Mouse (Mus musculus): ENCODE results near the gene Isy1.

Isy1 gene

DNA sequence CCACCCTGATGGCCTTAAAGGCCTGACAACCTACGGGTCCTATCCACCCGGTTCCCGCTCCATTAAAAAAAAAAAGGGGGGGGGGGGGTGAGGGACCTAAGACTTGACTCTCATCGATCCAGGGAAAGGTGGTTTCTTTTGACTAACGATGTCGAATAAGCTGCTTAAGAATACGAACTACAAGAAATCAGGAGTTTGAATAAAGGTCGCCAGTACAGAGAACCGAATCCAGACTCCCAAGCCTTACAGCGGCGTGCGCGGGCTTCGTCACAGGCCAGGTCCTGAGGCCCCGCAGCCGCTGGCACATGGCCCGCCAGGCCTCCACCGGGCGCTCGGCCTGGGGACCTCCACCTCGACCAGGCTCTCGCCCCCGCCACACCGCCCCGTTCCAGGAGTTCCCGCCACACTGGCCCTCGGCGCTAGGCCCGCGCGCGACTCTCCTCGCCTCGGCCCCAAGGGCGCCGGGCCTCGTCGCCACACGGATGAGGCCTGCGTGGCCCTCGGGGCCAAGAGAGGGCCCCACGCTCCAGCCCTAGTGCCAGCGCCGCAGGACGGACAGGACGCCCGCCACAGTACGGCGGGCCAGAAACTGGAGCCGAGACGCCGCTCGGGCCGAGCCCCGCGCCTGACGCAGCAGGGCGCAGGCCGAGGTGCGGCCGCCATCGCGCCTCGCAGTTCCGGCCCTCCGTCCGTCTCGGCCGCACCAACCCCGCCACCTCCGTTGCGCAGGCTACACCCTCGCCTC lies 11.7 kb upstream of the Isy1 start:
- DNase-seq (ENCODE audit: low spot score in 2 of 2), result no peak

GRCm38 (mm10) chr6:87849780-87850154 lies 11.2 kb upstream of the Isy1 start:
- DNase-seq (ENCODE audit: low spot score in 2 of 2), result no peak

DNA sequence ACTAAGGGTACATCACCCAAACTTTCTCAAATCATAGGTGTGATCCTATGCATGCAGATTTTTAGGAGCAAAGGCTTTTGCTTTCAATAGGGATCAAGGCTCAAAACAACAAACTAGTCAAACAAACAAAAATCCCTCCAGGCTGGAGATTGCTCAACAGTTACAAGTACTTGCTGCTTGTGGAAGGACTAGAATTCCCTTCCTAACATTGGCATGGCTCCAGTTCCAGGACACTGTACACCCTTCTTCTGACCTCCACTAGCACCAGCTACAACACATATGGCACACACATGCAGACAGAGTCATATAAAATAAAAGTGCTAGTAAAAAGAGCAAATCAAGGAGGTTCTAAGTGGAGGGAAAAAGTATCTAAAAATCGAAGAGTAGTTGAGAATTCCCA lies 8.2 kb upstream of the Isy1 start:
- DNase-seq (ENCODE audit: low spot score in 2 of 2), result no peak

DNA sequence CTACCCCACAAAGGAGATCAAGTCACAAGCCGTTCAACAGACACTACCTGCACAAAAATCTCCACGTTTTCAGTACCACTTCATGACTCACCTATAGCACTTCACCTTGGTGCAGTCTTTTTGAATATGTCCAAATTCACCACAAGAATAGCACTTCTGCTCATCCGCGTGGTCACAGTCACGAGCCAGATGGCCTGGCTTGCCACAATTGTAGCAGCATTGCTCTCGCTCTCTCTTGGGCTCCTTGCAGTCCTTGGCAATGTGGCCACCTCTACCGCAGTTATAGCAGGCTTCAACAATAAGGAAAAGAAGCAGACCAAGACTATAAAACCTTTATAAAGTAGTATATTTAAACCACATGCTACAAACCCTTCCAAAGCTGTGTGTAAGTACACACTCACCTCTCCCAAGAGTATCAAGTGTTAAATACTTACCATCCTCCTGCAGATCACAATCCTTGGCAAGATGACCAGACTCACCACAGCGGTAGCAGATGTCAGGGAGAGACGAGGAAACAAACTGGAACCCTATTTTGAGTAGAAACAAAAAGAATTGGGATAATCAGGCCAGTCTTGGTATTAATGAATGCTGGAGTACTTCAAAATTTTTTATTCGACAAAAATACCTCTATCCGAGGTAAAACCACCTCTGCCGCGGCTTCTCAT lies 6.6 kb upstream of the Isy1 start:
- DNase-seq (ENCODE audit: low spot score in 2 of 2), result no peak

- no peak for DNase-seq (ENCODE audit: low spot score in 2 of 2)
Measured at GRCm38 (mm10) chr6:87842254-87842653, 3.7 kb upstream of the Isy1 start.

DNA sequence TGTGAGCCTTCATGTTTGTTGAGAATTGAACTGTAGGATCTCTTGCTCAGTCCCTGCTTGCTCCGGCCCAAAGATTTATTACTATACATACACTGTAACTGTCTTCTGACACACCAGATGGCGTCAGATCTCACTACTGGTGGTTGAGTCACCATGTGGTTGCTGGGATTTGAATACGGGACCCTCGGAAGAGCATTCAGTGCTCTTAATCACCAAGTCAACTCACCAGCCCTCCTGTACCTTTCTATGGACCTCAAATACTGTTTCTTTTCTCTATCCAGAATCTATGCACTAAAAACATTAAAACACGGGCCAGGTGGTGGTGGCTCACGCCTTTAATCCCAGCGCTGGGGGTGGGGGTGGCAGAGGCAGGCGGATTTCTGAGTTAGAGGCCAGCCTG lies 3.0 kb upstream of the Isy1 start:
- no peak for DNase-seq (ENCODE audit: low spot score in 2 of 2)

- DNase-seq (ENCODE audit: low spot score in 2 of 2), result no peak
Measured at GRCm38 (mm10) chr6:87839797-87840341, 1.3 kb upstream of the Isy1 start.

DNA sequence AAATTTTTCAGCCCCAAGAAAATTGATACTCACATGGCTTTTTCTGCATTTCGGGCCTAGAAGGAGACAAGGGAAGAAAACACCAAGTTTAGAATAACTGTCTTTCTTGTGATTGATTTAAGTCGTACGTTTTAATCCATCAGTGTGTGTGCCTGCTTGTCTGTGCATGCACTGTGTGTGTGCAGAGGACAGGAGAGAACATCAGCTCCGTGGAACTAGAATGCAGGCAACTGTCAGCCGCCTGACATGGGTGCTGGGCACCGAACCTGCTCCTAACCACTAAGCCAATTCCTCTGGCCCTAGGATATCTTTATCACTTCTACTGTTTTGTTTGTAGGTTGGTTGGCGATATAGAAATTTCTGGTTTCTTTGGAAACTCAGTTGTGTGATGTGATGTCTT lies 2.9 kb downstream of the Isy1 start, which contains the start of gene Gm45140:
Gene Gm45140 (minus strand): TSS at position 101 of the 400 bp plus-strand sequence.
- no peak for DNase-seq (ENCODE audit: low spot score in 2 of 2)

GRCm38 (mm10) chr6:87820366-87820765 lies 18.2 kb downstream of the Isy1 start:
- DNase-seq (ENCODE audit: low spot score in 2 of 2), result no peak

DNA sequence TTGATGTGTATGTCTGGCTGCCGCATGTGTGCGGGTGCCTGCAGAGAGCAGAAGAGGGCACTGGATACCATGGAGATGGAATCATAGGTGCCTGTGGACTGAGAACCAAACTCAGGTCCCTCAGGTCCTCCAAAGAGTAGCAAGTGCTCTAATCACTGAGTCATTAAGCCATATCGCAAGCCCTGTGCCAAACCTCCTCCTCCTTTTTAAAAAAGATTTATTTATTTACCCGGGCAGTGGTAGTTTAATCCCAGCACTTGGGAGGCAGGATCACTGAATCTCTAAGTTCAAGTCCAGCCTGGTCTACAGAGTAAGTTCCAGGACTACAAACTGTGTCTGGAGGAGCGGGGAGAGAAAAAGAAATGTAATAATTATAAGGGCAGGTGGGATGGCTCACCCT lies 24.1 kb downstream of the Isy1 start:
- DNase-seq (ENCODE audit: low spot score in 2 of 2), result no peak

GRCm38 (mm10) chr6:87812656-87813055 lies 25.9 kb downstream of the Isy1 start:
- DNase-seq (ENCODE audit: low spot score in 2 of 2), result no peak

- peak; percentile 85 to 86 for DNase-seq (ENCODE audit: low spot score in 2 of 2)
Measured at GRCm38 (mm10) chr6:87811675-87812338, 26.8 kb downstream of the Isy1 start, which contains the start of gene Rab43. TSS of gene Rab43 (minus strand) at chr6:87812164.

DNA sequence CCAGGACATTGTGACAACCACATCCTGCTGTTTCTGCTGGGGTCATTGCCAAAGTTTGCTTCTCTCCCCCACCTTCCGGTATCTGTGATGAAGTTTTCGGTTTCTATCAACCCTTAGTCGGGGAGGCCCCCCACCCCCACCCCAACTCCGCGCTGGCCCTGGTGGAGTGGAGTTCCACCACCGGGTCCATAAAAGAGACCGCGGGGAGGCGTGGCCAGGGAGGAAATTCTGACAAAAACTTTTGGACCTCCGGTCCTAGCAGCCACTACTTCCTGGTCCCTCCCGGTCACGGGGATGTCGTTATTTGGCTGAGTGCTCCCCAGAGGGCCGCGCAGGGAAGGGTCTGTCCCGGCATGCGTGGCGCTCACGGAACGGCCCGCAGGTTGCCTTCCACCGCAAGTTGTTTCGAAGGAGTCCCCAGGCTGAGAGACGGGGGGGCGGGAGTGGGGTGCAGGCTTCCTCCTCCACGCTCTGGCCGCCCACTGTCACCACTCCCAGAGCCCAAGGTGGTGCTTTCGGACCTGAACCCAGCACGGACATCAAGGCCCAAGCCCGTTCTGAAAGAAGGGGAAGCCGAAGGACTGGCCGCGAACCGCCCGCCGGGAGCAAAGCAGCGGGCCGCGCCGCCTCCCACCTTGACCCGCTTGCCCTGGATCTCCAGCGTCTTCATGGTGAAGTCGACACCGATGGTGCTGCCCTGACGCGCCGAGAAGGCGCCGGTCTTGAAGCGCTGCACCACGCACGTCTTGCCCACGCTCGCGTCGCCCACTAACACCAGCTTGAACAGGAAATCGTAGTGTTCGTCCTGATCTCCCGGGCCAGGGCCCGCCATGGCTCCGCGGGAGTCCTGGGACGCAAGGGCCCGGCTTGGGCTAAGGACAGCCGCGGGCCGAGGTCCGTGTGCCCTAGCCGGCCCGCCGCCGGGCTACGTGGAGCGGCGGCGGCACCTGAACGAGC lies 27.6 kb downstream of the Isy1 start:
- peak; percentile 37 to 40 for DNase-seq (ENCODE audit: low spot score in 2 of 2)

GRCm38 (mm10) chr6:87810311-87810710 lies 28.3 kb downstream of the Isy1 start:
- no peak for DNase-seq (ENCODE audit: low spot score in 2 of 2)

GRCm38 (mm10) chr6:87809651-87810161 lies 28.9 kb downstream of the Isy1 start:
- no peak for DNase-seq (ENCODE audit: low spot score in 2 of 2)

DNA sequence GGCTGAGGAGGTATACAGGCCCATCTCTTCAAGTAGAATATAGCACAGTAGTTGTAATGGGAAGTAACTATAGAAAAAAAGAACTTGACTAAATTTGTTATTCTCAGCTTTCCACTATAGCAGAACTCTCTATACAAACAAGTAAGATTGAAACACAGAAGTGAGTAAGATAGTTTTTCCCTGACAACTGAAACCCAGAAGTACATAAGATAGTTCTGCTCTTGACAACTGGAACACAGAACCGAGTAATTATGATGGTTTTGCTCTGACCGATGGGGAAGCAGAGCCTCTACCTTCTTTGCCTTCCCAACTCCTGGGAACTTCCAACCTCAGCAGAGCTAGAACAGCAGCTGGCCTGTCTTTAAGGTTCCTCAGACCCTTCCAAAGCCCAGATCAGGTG lies 29.5 kb downstream of the Isy1 start:
- no peak for DNase-seq (ENCODE audit: low spot score in 2 of 2)

GRCm38 (mm10) chr6:87808521-87808920 lies 30.1 kb downstream of the Isy1 start:
- DNase-seq (ENCODE audit: low spot score in 2 of 2), result no peak

DNA sequence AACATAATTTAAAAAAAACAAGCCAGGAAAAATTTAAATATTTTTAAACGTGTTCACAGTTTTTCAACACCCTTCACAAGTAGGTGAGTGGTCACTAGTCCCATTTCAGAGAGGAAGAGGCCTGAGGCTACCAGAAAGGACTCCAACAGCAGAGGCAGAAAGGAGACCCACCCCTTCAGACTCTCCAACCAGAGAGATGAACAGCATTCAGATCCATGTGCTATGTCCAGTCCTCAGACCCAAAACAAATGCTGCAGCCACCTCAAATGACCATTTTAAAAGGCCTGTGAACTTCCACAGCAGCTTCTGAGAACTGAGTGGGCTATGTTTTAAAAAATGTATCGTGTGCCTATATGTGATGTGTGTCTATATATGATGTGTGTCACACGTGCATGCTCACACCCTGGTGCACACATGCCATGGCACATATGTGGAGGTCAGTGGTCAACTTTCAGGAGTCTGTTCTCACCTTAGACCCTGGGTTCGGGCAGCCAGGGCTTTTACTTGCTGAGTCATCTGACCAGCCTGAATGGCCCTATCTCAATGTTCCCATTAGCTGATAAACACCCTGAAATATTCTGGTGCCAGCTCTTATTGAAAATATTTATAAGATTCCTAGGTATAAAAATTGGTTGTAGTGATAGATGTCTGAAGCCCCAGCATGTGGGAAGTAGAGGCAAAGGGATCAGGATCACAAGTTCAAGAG lies 30.7 kb downstream of the Isy1 start:
- no peak for DNase-seq (ENCODE audit: low spot score in 2 of 2)

GRCm38 (mm10) chr6:87806857-87807256 lies 31.7 kb downstream of the Isy1 start:
- DNase-seq (ENCODE audit: low spot score in 2 of 2), result no peak

DNA sequence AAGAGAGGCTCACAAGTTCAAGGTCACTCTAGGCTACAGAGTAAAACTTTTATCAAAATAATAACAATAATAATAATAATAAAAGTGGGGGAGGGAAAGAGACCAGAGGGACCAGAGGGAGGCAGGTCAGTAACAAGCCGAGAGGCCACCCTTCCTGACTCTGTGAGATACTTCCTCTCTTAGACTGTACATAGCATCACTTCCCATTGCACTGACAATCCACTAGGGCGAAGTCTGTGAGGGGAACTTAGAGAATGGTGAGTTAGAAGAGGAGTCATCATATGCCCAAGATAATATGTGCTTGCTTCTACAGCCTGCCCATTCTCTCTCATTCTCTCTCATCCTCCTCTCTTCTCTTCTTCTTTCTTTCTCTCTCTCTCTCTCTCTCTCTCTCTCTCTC lies 32.6 kb downstream of the Isy1 start:
- DNase-seq (ENCODE audit: low spot score in 2 of 2), result no peak

- no peak for DNase-seq (ENCODE audit: low spot score in 2 of 2)
Measured at GRCm38 (mm10) chr6:87805448-87805847, 33.1 kb downstream of the Isy1 start.

All from right cerebral cortex, postnatal 36 days (tissue).